Mouse (Mus musculus) C2C12 (cell line): ENCODE measurements at regions not wholly inside any gene's neighbourhood (a gene's known extent, or its start where the extent isn't known, plus 50 kb on each side); places are given as distances from the start of the nearest gene placed in this dataset.

ENCODE experiments used
- CTCF ChIP-seq: IDR thresholded peaks from one replicate; pipeline ENCODE4 v1.5.1; 2011; ENCODE audit not compliant: control insufficient read depth, insufficient read depth, insufficient read length
- FOSL1 ChIP-seq: IDR thresholded peaks from one replicate; pipeline ENCODE4 v1.8.0; 2011; ENCODE audit warnings: mild to moderate bottlenecking, low read length; ENCODE audit not compliant: poor library complexity, insufficient read depth, severe bottlenecking
- MAX ChIP-seq: IDR thresholded peaks from one replicate; pipeline ENCODE4 v1.6.1; 2011; ENCODE audit warnings: mild to moderate bottlenecking, control low read depth
- MYOD1 ChIP-seq: IDR thresholded peaks from one replicate; pipeline ENCODE4 v1.6.1; 2011; ENCODE audit warnings: low read depth; ENCODE audit not compliant: control insufficient read depth, insufficient read length
- USF1 ChIP-seq: IDR thresholded peaks from one replicate; pipeline ENCODE4 v1.6.1; 2011; ENCODE audit warnings: low read depth, mild to moderate bottlenecking, control low read depth, moderate library complexity

- TF ChIP-seq CTCF (no peak), USF1 (no peak), MYOD1 (no peak), FOSL1 (no peak), MAX (no peak)
These were observed 64.1 kb upstream of the Tlk1 start for GRCm38 (mm10) chr2:70889522-70890100.
